Mouse (Mus musculus): ENCODE results near the gene Tmcc2. TPM values are rescaled to one million over a fixed set of nuclear protein-coding genes. Genes with fewer than 3 reads are reported as not detected.

Gene Tmcc2
- polyA plus RNA-seq, 1 experiment = 11.2 TPM

GRCm38 (mm10) chr1:132311174-132311859 lies 79.8 kb downstream of the Tmcc2 start:
- Histone ChIP-seq H3K4me3 (ENCODE audit: insufficient read depth, low read length) (no peak overlapping the region), H3K27ac (ENCODE audit: insufficient read depth, low read depth, low read length) (no peak overlapping the region), H3K4me1 (ENCODE audit: control insufficient read depth, insufficient read depth, low read length) (peaks cover 32% of the 10 kb centered on the region)
- TF ChIP-seq POLR2A (IDR thresholded peaks at IDR 0.05; ENCODE audit: borderline replicate concordance, low read depth, low read length) (no peak), CTCF (IDR thresholded peaks at IDR 0.05; ENCODE audit: low read depth, low read length) (no peak)

- no peak overlapping the region for H3K27ac ChIP-seq (ENCODE audit: insufficient read depth, low read depth, low read length)
Observed at GRCm38 (mm10) chr1:132310754-132311153, 80.3 kb downstream of the Tmcc2 start.

GRCm38 (mm10) chr1:132308674-132309073 lies 82.4 kb downstream of the Tmcc2 start:
- TF ChIP-seq CTCF (IDR thresholded peaks at IDR 0.05; ENCODE audit: low read depth, low read length) (no peak), POLR2A (IDR thresholded peaks at IDR 0.05; ENCODE audit: borderline replicate concordance, low read depth, low read length) (no peak)
- no peak overlapping the region for H3K4me3 ChIP-seq (ENCODE audit: insufficient read depth, low read length)

More at GRCm38 (mm10) chr1:132310754-132311153, 80.3 kb downstream of the Tmcc2 start:
- Histone ChIP-seq H3K4me1 (ENCODE audit: control insufficient read depth, insufficient read depth, low read length) (peaks cover 32% of the 10 kb centered on the region), H3K4me3 (ENCODE audit: insufficient read depth, low read length) (no peak overlapping the region)
- TF ChIP-seq POLR2A (IDR thresholded peaks at IDR 0.05; ENCODE audit: borderline replicate concordance, low read depth, low read length) (no peak), CTCF (IDR thresholded peaks at IDR 0.05; ENCODE audit: low read depth, low read length) (no peak)

GRCm38 (mm10) chr1:132307962-132308361 lies 83.1 kb downstream of the Tmcc2 start:
- Histone ChIP-seq H3K4me3 (ENCODE audit: insufficient read depth, low read length) (no peak overlapping the region), H3K27ac (ENCODE audit: insufficient read depth, low read depth, low read length) (no peak overlapping the region), H3K4me1 (ENCODE audit: control insufficient read depth, insufficient read depth, low read length) (peaks cover 17% of the 10 kb centered on the region)
- TF ChIP-seq POLR2A (IDR thresholded peaks at IDR 0.05; ENCODE audit: borderline replicate concordance, low read depth, low read length) (no peak), CTCF (IDR thresholded peaks at IDR 0.05; ENCODE audit: low read depth, low read length) (no peak)

More at GRCm38 (mm10) chr1:132308674-132309073, 82.4 kb downstream of the Tmcc2 start:
- Histone ChIP-seq H3K27ac (ENCODE audit: insufficient read depth, low read depth, low read length) (no peak overlapping the region), H3K4me1 (ENCODE audit: control insufficient read depth, insufficient read depth, low read length) (peaks cover 21% of the 10 kb centered on the region)

- no peak overlapping the region for H3K4me3 ChIP-seq (ENCODE audit: insufficient read depth, low read length)
- TF ChIP-seq POLR2A (IDR thresholded peaks at IDR 0.05; ENCODE audit: borderline replicate concordance, low read depth, low read length) = no peak
- no peak for TF ChIP-seq CTCF (IDR thresholded peaks at IDR 0.05; ENCODE audit: low read depth, low read length)
- no peak overlapping the region for H3K27ac ChIP-seq (ENCODE audit: insufficient read depth, low read depth, low read length)
- peaks cover 7% of the 10 kb centered on the region for H3K4me1 ChIP-seq (ENCODE audit: control insufficient read depth, insufficient read depth, low read length)
Observed at GRCm38 (mm10) chr1:132306808-132307207, 84.3 kb downstream of the Tmcc2 start.

Other genes starting within 250 kb of the Tmcc2 start
- not detected in 2 replicates for gene Lemd1, start 199.8 kb downstream of the Tmcc2 start, polyA plus RNA-seq (2012; ENCODE audit: insufficient read depth, insufficient read length, missing spikeins)
- gene AC124108.1, start 199.8 kb downstream of the Tmcc2 start, polyA plus RNA-seq (2012; ENCODE audit: insufficient read depth, insufficient read length, missing spikeins) = not detected in 2 replicates
- not detected in 2 replicates for gene Gm10188, start 161.5 kb downstream of the Tmcc2 start, polyA plus RNA-seq (2012; ENCODE audit: insufficient read depth, insufficient read length, missing spikeins)
- gene Klhdc8a, start 92.7 kb downstream of the Tmcc2 start, polyA plus RNA-seq (2012; ENCODE audit: insufficient read depth, insufficient read length, missing spikeins) = not detected in 2 replicates
- gene Nuak2, start 75.2 kb downstream of the Tmcc2 start, polyA plus RNA-seq (2012; ENCODE audit: insufficient read depth, insufficient read length, missing spikeins) = 22.6 and 24.5 TPM in 2 replicates
- 24.1 and 26.8 TPM in 2 replicates for gene Dstyk, start 26.3 kb upstream of the Tmcc2 start, polyA plus RNA-seq (2012; ENCODE audit: insufficient read depth, insufficient read length, missing spikeins)
- 45.1 and 46.2 TPM in 2 replicates for gene Rbbp5, start 86.1 kb upstream of the Tmcc2 start, polyA plus RNA-seq (2012; ENCODE audit: insufficient read depth, insufficient read length, missing spikeins)
- 11.9 and 13.0 TPM in 2 replicates for gene Tmem81, start 114.9 kb upstream of the Tmcc2 start, polyA plus RNA-seq (2012; ENCODE audit: insufficient read depth, insufficient read length, missing spikeins)
- not detected in 2 replicates for gene Cntn2, start 152.0 kb upstream of the Tmcc2 start, polyA plus RNA-seq (2012; ENCODE audit: insufficient read depth, insufficient read length, missing spikeins)

Data from bone marrow macrophage, adult 2 months (primary cell).